Mouse (Mus musculus): Measurements from ENCODE around the gene Greb1.

- peak; percentile 78 for TF ChIP-seq CTCF (IDR thresholded peaks at IDR 0.05; ENCODE audit: extremely low read depth, insufficient read depth, insufficient read length, insufficient replicate concordance)
- no peak for TF ChIP-seq POLR2A (IDR thresholded peaks at IDR 0.05; ENCODE audit: low read depth, low read length)
Measured at GRCm38 (mm10) chr12:16754311-16754710, 46.4 kb downstream of the Greb1 start.

Data from spleen, adult 2 months (tissue).